Mouse (Mus musculus): Measurements from ENCODE around the gene Spred1.

Gene Spred1

DNA sequence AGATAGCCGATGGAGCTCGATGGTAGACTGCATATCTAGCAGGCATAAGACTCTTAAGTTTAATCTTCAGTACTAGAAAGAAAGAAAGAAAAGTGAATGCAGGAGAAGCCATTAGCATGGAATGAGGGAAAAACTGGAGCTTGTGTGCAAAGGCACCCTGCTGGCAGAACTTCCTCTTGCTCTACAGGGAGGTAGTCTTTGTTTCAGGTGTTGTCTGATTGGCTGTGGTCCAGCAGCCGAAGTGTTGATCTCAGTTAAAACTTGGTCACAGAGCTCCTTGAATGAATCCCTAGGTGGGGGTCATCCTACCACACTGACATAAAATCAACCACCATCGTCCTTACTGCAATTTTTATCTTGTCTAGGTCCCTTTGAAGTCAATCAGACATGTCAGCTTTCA is 55.8 kb downstream of the Spred1 start:
- DNase-seq (ENCODE audit: low read depth, low spot score): no peak

- DNase-seq (ENCODE audit: low read depth, low spot score): peak; percentile 45
Observed at GRCm38 (mm10) chr2:117180250-117180885, 59.2 kb downstream of the Spred1 start.

DNA sequence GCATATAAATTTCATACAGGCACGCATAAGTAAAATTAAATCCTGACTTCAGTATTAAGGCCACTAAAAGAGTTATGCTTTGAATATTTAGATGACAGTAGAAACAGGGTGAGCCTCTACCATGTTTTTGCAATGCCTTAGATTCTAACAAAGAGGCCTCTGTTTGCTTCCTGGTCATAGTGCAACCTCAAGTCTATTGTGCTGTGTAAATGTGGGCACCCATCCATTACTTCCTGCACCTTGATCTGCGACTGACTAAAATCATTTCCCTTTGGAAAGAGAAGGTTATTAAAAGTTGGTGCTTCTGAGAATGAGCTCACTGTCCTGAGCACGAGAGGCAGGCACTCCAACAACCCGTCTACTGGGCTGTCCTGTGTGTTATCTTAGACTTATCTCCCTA is 64.4 kb downstream of the Spred1 start:
- DNase-seq (ENCODE audit: low read depth, low spot score): no peak

GRCm38 (mm10) chr2:117190915-117191314 is 69.7 kb downstream of the Spred1 start:
- no peak for DNase-seq (ENCODE audit: low read depth, low spot score)

DNA sequence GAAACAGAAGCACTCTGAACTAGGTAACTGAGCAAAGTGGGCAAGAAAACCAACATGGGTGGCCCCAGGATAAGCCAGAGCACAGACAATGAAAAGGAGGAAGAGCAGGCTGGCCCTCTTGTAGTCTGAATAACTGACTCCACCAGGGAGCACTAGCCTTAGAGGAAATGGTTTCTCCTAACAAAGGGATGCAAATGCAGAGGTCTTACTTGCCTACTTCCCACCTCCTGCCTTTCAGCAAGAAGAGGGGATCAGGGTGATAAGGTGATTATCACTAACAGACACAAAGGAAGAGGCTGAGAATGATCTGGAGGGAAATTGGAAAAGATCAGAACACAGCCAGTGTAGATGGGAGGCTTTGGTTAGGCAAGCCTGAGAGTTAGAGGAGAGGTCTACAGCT is 73.1 kb downstream of the Spred1 start:
- no peak for DNase-seq (ENCODE audit: low read depth, low spot score)

GRCm38 (mm10) chr2:117195151-117195550 is 74.0 kb downstream of the Spred1 start:
- no peak for DNase-seq (ENCODE audit: low read depth, low spot score)

DNA sequence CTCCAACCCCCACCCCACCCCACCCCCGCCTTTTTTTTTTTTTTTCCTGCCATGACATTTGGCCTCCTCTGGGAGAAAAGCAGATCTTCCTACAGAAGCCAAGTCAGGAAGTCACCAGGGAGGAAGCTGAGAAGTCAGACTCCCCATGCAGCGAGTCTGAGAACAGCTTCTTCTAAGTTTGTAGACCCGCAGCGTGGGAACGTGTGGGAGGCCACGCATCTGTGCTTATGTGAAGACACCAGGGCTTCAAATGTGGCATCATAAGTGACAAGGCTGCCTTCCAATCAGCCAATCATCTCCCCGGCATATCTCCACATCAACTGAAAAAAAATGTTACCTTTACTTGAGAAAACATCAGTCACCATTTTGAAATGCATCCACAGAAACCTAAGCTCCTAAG is 74.4 kb downstream of the Spred1 start:
- no peak for DNase-seq (ENCODE audit: low read depth, low spot score)

- no peak for DNase-seq (ENCODE audit: low read depth, low spot score)
Observed at GRCm38 (mm10) chr2:117200869-117201338, 79.7 kb downstream of the Spred1 start.

DNA sequence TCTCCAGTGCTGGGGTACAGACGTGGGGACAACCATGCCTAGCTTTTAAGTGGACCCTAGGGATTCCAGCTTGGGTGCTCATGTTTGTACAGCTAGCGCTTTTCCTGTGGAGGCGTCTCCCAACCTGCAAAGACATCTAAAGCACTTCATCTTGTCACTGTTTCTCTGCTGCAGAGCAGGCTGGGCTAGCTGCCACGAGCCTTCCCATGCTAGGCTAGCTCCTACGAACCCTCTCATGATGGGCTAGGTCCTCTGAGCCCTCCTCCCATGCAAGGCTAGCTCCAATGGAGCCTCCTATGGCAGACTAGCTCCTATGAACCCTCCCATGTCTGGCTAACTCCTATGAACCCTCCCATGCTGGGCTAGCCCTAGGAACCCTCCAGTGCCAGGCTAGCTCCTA is 82.2 kb downstream of the Spred1 start:
- DNase-seq (ENCODE audit: low read depth, low spot score): no peak

GRCm38 (mm10) chr2:117204534-117204933 is 83.4 kb downstream of the Spred1 start:
- no peak for DNase-seq (ENCODE audit: low read depth, low spot score)

GRCm38 (mm10) chr2:117205066-117205465 is 83.9 kb downstream of the Spred1 start:
- no peak for DNase-seq (ENCODE audit: low read depth, low spot score)

DNA sequence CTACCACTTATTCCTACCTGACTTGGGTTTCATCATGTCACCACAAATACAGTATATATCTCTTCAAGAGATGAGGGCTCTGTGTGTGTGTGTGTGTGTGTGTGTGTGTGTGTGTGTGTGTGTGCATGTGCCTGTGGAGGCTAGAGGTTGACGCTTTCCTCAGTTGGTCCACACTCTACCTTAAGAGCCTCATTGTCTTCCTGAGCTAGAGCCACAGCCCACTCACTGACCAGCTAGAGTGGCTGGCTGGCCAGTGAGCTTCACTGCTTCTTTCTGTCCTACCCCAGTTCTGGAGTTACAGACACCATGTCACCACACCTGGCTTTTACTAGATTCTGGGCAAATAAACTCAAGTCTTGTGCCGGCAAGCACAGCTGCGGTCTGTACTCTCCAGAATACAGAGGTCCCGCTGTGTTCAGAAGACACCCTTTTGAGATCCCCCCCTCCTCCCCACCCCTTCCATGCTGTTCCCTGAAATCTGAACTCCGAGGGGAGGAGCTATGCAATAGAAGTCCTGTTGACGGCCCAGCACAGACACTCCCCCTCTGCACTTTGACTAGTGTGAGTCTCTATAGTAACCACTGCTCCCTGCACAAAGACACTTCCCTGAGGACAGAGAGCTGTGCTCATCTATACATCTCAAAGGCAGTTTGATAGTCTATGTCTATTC is 89.4 kb downstream of the Spred1 start:
- DNase-seq (ENCODE audit: low read depth, low spot score): no peak

GRCm38 (mm10) chr2:117216152-117216551 is 95.0 kb downstream of the Spred1 start:
- no peak for DNase-seq (ENCODE audit: low read depth, low spot score)

- DNase-seq (ENCODE audit: low read depth, low spot score): no peak
Observed at GRCm38 (mm10) chr2:117217695-117218216, 96.6 kb downstream of the Spred1 start.

DNA sequence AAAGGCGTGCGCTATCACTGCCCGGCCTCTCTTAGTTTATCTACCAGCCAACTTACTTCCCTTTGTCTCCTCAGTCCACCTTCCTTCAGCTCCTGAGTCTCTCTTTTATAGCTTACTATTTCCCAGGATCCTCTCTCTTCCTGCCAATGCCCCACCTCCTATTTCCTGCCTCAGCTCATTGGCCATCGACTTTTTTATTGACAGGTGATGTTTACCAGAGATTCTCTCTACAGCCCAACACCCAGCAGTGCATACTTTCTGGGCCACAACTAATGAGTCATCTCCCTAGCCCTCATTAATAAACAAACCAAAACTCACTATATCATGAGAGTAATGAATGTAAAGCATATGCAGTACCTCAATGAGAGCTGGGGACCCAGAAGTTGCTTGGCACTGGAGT is 98.4 kb downstream of the Spred1 start:
- no peak for DNase-seq (ENCODE audit: low read depth, low spot score)

GRCm38 (mm10) chr2:117222651-117223050 is 101.5 kb downstream of the Spred1 start:
- DNase-seq (ENCODE audit: low read depth, low spot score): no peak

- no peak for DNase-seq (ENCODE audit: low read depth, low spot score)
Observed at GRCm38 (mm10) chr2:117228601-117229125, 107.5 kb downstream of the Spred1 start.

DNA sequence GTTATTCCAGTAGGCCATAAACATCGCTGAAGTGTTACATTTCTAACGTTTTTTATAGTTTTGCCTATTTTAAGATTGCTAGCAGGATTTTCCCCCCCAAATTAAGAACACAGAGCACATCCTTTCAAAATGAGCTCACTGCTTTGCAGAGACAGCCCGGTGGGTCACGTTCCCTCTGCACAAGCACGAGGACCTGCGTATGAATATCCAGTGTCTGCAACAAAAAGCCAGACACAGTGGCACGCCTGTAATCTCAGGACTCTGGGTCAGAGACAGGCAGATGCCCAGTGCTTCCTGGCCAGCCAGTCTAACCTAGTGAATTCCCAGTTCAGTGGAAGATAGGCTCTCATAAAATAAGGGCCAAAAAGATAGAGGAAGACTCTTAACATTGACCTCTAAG is 109.1 kb downstream of the Spred1 start:
- no peak for DNase-seq (ENCODE audit: low read depth, low spot score)

GRCm38 (mm10) chr2:117231257-117231656 is 110.1 kb downstream of the Spred1 start:
- peak; percentile 29 for DNase-seq (ENCODE audit: low read depth, low spot score)

Measured in retina, adult 2 months (tissue).